Mouse (Mus musculus) liver, adult 2 months (tissue): ENCODE data around the gene Cmip. TPM values are rescaled to one million over a fixed set of nuclear protein-coding genes. Genes with fewer than 3 reads are reported as not detected.
A peak's percentile ranks its signal among the peaks of the same experiment; 100 is the strongest.

Experiments used
- DNase-seq: peaks from one replicate; pipeline ENCODE4 v3.0.0-alpha.2; 2011; ENCODE audit warnings: low read depth, low spot score; ENCODE audit errors: extremely low read depth
- H3K27ac ChIP-seq: fragments of 200-500 bp; replicated peaks from 2 replicates; pipeline ENCODE4 v1.5.1; 2012; ENCODE audit warnings: low read depth, mild to moderate bottlenecking, control low read depth, inconsistent platforms, low read length; ENCODE audit not compliant: insufficient read depth
- H3K27me3 ChIP-seq: fragments of 200-500 bp; 2 replicates; pipeline ENCODE4 v1.6.1; 2012; ENCODE audit warnings: mild to moderate bottlenecking, moderate library complexity, low read length, inconsistent platforms; ENCODE audit not compliant: control insufficient read depth, insufficient read depth
- H3K36me3 ChIP-seq: fragments of 200-500 bp; 2 replicates; pipeline ENCODE4 v1.6.1; 2012; ENCODE audit warnings: low read length, inconsistent platforms; ENCODE audit not compliant: control insufficient read depth, insufficient read depth
- H3K4me1 ChIP-seq: fragments of 200-500 bp; 2 replicates; pipeline ENCODE4 v1.6.1; 2011; ENCODE audit warnings: low read length; ENCODE audit not compliant: control insufficient read depth, insufficient read depth
- H3K4me3 ChIP-seq: fragments of 200-500 bp; 2 replicates; pipeline ENCODE4 v1.5.1; 2011; ENCODE audit warnings: low read depth, mild to moderate bottlenecking, control low read depth, low read length, moderate library complexity; ENCODE audit not compliant: insufficient read depth
- H3K79me2 ChIP-seq: fragments of 200-500 bp; 2 replicates; pipeline ENCODE4 v1.6.1; 2012; ENCODE audit warnings: inconsistent platforms, mild to moderate bottlenecking, low read length, moderate library complexity; ENCODE audit not compliant: control insufficient read depth, insufficient read depth
- H3K9ac ChIP-seq: fragments of 200-500 bp; 2 replicates; pipeline ENCODE4 v1.6.1; 2012; ENCODE audit warnings: low read depth, mild to moderate bottlenecking, control low read depth, inconsistent platforms, low read length
- CTCF ChIP-seq: fragments of 200-500 bp; IDR thresholded peaks from 2 replicates; pipeline ENCODE4 v1.5.1; 2011; ENCODE audit warnings: low read depth, low read length, control low read depth
- POLR2A ChIP-seq: fragments of 200-500 bp; IDR thresholded peaks from 2 replicates; pipeline ENCODE4 v1.6.1; 2011; ENCODE audit warnings: low read length, control low read depth; ENCODE audit not compliant: insufficient read depth; ENCODE audit errors: extremely low read depth
- WGBS: fragments of 180-500 bp; shearing (Covaris S2); methylation state at CpG from one replicate; pipeline ENCODE4 v1.1.7; 2018; 5-methylcytosine and 5-hydroxymethylcytosine counted together
- polyA plus RNA-seq: library from polyadenylated mRNA; depleted of rRNA; stranded (reverse); fragments of >200 nt; gene quantifications from 2 replicates; pipeline ENCODE4 v1.2.3, GENCODE M21; 2012
- total RNA-seq: library from RNA; depleted of rRNA; stranded (reverse); fragments of >200 nt; gene quantifications from 2 replicates; pipeline ENCODE4 v1.2.3, GENCODE M21; 2014

Cmip gene
- total and polyA plus RNA-seq, 2 experiments = 8.8 to 21.0 TPM

DNA sequence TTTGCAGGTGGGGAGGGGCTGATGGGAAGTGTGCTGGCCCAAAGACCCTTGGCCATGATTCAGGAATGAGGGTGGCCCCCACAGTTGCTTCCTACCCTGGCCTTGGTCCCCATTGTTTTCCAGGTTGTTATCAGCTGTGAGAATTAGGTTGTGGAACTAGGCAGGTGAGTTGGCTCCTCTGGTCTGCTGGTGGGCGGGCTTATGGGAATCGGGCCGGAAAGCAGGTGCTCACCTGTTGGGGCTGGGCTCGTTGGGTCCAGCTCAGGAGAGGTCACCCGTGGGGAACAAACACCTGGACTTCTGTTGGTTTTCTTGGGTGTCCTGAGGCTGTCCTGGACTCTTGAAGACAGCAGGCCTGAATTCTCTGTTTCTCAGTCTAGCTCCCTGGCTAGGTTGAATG is 8.2 kb downstream of the Cmip start:
- H3K4me3 ChIP-seq = no peak overlapping the region
- H3K79me2 ChIP-seq = peaks cover 75% of the 10 kb centered on the region
- no peak overlapping the region for H3K27ac ChIP-seq
- no peak for TF ChIP-seq POLR2A
- no peak for TF ChIP-seq CTCF
- no peak overlapping the region for H3K9ac ChIP-seq
- DNase-seq = no peak
- H3K36me3 ChIP-seq = no peaks in the 10 kb centered on the region
- peaks cover 29% of the 10 kb centered on the region for H3K4me1 ChIP-seq
- 70% methylated on average over 5 of the region's 5 CpGs for WGBS
- H3K27me3 ChIP-seq = no peaks in the 10 kb centered on the region

DNA sequence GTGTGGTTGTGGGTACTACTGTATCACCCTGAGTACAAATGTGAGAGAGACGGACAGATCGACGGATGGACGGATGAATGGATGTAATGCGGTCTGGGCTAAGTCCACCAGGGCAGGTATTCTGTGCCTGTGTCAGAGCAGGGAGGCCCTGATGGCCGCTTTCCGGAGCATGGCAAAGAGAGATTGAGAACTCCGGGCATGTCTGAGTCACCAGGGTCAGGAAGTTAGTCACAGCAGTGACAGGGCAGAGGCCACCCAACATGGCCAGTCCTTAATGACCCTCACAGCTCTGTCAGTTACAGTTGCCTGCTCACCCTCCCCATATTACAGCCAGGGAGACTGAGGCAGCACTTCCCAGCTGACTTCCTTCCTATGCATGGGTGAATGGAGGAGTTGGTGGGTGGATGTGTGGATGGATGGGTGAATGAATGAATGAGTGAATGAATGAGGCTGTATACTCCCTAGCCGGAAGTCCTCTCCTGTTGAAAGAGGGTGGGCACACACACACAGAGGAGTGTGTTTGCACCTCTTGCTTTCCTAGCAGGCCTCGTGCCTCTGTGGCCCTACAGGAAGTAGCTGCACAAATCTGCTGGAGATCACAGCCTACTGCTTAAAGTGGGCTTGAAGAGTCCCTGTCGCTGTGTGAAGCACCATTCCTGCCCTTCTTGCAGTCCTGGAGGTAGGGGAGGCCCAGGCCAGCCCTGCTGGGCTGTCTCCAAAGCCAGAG is 10.7 kb downstream of the Cmip start:
- Histone ChIP-seq H3K4me1 (peaks cover 13% of the 10 kb centered on the region), H3K27me3 (no peaks in the 10 kb centered on the region), H3K4me3 (no peak overlapping the region), H3K36me3 (no peaks in the 10 kb centered on the region), H3K79me2 (peaks cover 88% of the 10 kb centered on the region), H3K9ac (no peak overlapping the region), H3K27ac (no peak overlapping the region)
- TF ChIP-seq CTCF (no peak), POLR2A (no peak)
- WGBS = 73% methylated on average over 11 of the region's 11 CpGs
- no peak for DNase-seq

DNA sequence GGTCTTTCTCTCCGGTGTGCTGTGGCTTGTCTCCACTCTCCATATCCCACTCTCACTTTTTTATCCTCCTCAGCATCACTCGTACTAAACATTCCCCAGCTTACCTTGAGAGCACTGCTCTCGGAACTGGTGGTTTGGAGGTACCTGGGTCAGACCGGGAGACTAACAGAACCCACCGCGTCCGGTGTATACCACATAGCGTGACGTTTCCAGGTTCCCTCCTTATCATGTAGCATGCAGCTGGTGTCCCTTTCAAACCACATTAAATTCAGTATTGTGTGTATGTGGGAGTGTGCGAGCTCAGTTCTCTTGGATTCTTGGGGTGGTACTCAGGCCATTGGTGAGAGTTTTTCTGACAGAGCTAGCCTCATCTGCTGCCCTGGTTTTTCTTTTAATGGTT is 21.4 kb downstream of the Cmip start:
- Histone ChIP-seq H3K9ac (no peak overlapping the region), H3K79me2 (peaks cover 71% of the 10 kb centered on the region), H3K4me3 (no peak overlapping the region), H3K27ac (no peak overlapping the region), H3K27me3 (no peaks in the 10 kb centered on the region), H3K4me1 (peaks cover 37% of the 10 kb centered on the region), H3K36me3 (no peaks in the 10 kb centered on the region)
- TF ChIP-seq POLR2A (no peak), CTCF (no peak)
- no peak for DNase-seq
- whole genome bisulfite sequencing = 94% methylated on average over 10 of the region's 10 CpGs

DNA sequence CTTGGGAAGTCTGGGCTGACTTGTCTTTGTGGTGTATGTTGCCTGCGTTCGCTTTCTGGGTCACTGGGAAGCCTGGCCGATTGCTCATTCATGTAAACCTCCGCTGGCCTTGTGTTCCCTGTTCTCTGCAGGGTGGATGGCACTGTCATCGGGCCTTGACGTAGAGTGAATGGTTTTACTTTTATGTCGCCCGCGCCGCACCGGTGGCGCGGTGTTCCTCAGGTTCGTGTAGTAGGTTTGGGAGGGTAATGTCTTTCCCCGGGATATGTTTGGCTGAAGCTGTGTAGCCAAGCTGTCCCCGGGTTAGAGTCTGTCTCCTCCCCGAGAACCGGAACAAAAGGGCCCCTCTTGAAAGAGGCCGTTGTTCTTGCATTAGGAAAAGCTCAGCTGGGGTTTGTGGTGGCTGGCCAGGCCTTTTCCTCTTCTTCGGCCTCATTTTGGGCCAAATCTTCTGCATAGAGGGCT is 21.8 kb downstream of the Cmip start:
- 81% methylated on average over 20 of the region's 20 CpGs for WGBS
- H3K4me3 ChIP-seq = no peak overlapping the region
- H3K36me3 ChIP-seq = no peaks in the 10 kb centered on the region
- DNase-seq = no peak
- no peak for TF ChIP-seq CTCF
- TF ChIP-seq POLR2A = no peak
- H3K27me3 ChIP-seq = no peaks in the 10 kb centered on the region
- peaks cover 34% of the 10 kb centered on the region for H3K4me1 ChIP-seq
- H3K79me2 ChIP-seq = peaks cover 71% of the 10 kb centered on the region
- H3K27ac ChIP-seq = no peak overlapping the region
- no peak overlapping the region for H3K9ac ChIP-seq

DNA sequence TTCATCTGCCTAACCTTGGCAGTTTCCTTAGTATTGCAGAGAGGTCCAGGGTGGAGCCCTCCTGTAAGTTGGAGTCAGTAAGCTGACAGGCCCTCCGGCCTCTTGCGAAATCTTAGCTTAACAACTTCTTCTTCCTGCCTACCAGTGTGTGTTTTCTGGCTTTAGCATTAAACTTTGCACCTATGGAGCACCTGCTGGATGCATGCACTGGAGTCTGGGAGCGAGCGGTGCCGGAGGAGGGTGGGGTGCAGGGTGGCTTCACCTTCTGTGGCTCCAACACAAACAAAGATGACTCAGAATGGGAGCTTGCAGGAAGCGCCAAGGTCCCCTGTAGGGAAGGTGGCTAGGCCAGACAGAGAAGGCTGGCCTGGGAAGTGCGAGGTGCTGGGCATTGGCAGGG is 23.6 kb downstream of the Cmip start:
- H3K27me3 ChIP-seq = no peaks in the 10 kb centered on the region
- DNase-seq = peak; percentile 72
- H3K4me1 ChIP-seq = peaks cover 29% of the 10 kb centered on the region
- peaks cover 66% of the 10 kb centered on the region for H3K79me2 ChIP-seq
- H3K36me3 ChIP-seq = no peaks in the 10 kb centered on the region
- no peak overlapping the region for H3K27ac ChIP-seq
- H3K4me3 ChIP-seq = no peak overlapping the region
- H3K9ac ChIP-seq = no peak overlapping the region
- 16% methylated on average over 7 of the region's 7 CpGs for WGBS
- no peak for TF ChIP-seq CTCF
- TF ChIP-seq POLR2A = no peak

DNA sequence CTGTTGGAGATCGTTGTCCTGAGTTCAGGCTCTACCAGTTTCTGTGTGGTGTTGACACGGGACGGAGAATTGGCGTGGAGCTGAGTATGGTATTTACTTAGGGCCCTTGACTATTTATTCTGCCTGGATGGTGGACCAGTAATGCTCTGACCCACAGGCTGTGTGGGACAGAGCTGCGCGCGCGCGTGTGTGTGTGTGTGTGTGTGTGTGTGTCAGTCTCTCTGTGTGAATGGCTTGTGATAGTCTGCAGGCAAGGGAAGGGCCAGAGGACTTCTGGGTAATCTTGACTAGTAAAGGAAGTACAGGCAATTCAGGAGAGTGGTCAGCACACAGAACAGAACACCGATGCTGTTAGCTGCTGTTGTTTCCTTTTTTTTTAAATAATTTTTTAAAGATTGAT is 24.8 kb downstream of the Cmip start:
- H3K9ac ChIP-seq = no peak overlapping the region

More for the DNA sequence above, 24.8 kb downstream of the Cmip start:
- 22% methylated on average over 10 of the region's 10 CpGs for WGBS
- TF ChIP-seq POLR2A = no peak
- no peak for TF ChIP-seq CTCF
- Histone ChIP-seq H3K27me3 (no peaks in the 10 kb centered on the region), H3K4me3 (no peak overlapping the region), H3K27ac (no peak overlapping the region), H3K36me3 (no peaks in the 10 kb centered on the region), H3K4me1 (peaks cover 29% of the 10 kb centered on the region), H3K79me2 (peaks cover 62% of the 10 kb centered on the region)
- DNase-seq = peak; percentile 79
